Mouse (Mus musculus): ENCODE measurements around the gene Aif1.

DNA sequence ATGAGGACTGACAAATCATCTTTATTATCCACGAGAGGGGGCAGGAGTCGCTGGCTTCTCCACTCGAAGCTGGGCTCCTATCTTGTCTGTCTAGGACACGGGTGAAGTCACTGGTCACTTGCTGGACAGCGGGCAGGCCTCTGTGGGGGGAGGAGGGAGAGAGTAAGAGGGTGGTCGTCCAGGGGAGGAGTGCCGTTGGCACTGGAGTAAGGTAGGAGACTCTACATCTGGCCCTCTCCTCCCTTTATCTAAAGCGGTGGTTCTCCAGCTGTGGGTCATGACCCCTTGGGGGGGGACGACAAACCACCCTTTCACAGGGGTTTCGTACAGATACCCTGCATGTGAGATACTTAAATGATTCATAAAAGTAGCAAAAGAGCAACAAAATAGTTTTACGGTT is 46.9 kb downstream of the Aif1 start:
- TF ChIP-seq POLR2A (IDR thresholded peaks at IDR 0.05; ENCODE audit: low read depth, low read length) (no peak), CTCF (IDR thresholded peaks at IDR 0.05; ENCODE audit: extremely low read depth, insufficient read depth, insufficient read length, insufficient replicate concordance) (no peak)
